Mouse (Mus musculus) T-cell, adult 2 months (primary cell): ENCODE measurements at regions not wholly inside any gene's neighbourhood (a gene's known extent, or its start where the extent isn't known, plus 50 kb on each side); places are given as distances from the start of the nearest gene placed in this dataset.
"Not testable (repeated sequence)": the region's sequence is repeated elsewhere in the genome, so short reads cannot be mapped to it uniquely, and the experiment has no call there.

ENCODE experiments used
- DNase-seq: peaks from one replicate; pipeline ENCODE4 v3.0.0; 2022; ENCODE audit warnings: low spot score

- no peak for DNase-seq
These were observed 152.1 kb downstream of the Katnal1 start for GRCm38 (mm10) chr5:148776796-148777659.

GRCm38 (mm10) chr5:148775232-148775631 lies 153.9 kb downstream of the Katnal1 start:
- no peak for DNase-seq

GRCm38 (mm10) chr5:148774446-148774845 lies 154.7 kb downstream of the Katnal1 start:
- no peak for DNase-seq

- peak; percentile 45 for DNase-seq
These were observed 159.7 kb downstream of the Katnal1 start for GRCm38 (mm10) chr5:148769452-148769851.

- no peak for DNase-seq
These were observed 160.8 kb downstream of the Katnal1 start for GRCm38 (mm10) chr5:148768346-148768745.

- DNase-seq = no peak
These were observed 163.1 kb downstream of the Katnal1 start for GRCm38 (mm10) chr5:148765993-148766392.

- no peak for DNase-seq
These were observed 169.0 kb downstream of the Katnal1 start for GRCm38 (mm10) chr5:148760108-148760507.

GRCm38 (mm10) chr5:148758786-148759185 lies 170.3 kb downstream of the Katnal1 start:
- no peak for DNase-seq

- DNase-seq = no peak
These were observed 171.4 kb downstream of the Katnal1 start for GRCm38 (mm10) chr5:148757715-148758114.

- DNase-seq = no peak
These were observed 171.9 kb downstream of the Katnal1 start for GRCm38 (mm10) chr5:148757236-148757635.

GRCm38 (mm10) chr5:148756246-148756930 lies 172.7 kb downstream of the Katnal1 start:
- no peak for DNase-seq

GRCm38 (mm10) chr5:148755807-148756206 lies 173.3 kb downstream of the Katnal1 start:
- DNase-seq = no peak

GRCm38 (mm10) chr5:148754896-148755295 lies 174.2 kb downstream of the Katnal1 start:
- DNase-seq = no peak

GRCm38 (mm10) chr5:148754363-148754762 lies 174.8 kb downstream of the Katnal1 start:
- DNase-seq = no peak

GRCm38 (mm10) chr5:148753457-148753856 lies 175.7 kb downstream of the Katnal1 start:
- no peak for DNase-seq

GRCm38 (mm10) chr5:148751980-148752379 lies 177.1 kb downstream of the Katnal1 start:
- DNase-seq = no peak

GRCm38 (mm10) chr5:148750002-148750734 lies 179.0 kb downstream of the Katnal1 start:
- DNase-seq = no peak

GRCm38 (mm10) chr5:148747972-148748764 lies 181.0 kb downstream of the Katnal1 start:
- no peak for DNase-seq

- no peak for DNase-seq
These were observed 181.6 kb downstream of the Katnal1 start for GRCm38 (mm10) chr5:148747549-148747948.

GRCm38 (mm10) chr5:148746726-148747125 lies 182.4 kb downstream of the Katnal1 start:
- DNase-seq = not testable (repeated sequence)

- no peak for DNase-seq
These were observed 184.3 kb downstream of the Katnal1 start for GRCm38 (mm10) chr5:148744676-148745391.
